Mouse (Mus musculus): Measurements from ENCODE around the gene Sun2.

GRCm38 (mm10) chr15:79767327-79767961, 25.1 kb upstream of the Sun2 start:
- TF ChIP-seq CTCF (IDR thresholded peaks at IDR 0.05; ENCODE audit: low read depth) (no peak), EP300 (IDR thresholded peaks at IDR 0.05; ENCODE audit: low read depth) (no peak)
